Mouse (Mus musculus) heart, adult 11 months (tissue): ENCODE data around the gene Ftl1.
"Not testable (repeated sequence)": the region's sequence is repeated elsewhere in the genome, so short reads cannot be mapped to it uniquely, and the experiment has no call there.

ENCODE experiments used
- DNase-seq: peaks from one replicate; pipeline ENCODE4 v3.0.0; 2022

The Ftl1 gene

DNA sequence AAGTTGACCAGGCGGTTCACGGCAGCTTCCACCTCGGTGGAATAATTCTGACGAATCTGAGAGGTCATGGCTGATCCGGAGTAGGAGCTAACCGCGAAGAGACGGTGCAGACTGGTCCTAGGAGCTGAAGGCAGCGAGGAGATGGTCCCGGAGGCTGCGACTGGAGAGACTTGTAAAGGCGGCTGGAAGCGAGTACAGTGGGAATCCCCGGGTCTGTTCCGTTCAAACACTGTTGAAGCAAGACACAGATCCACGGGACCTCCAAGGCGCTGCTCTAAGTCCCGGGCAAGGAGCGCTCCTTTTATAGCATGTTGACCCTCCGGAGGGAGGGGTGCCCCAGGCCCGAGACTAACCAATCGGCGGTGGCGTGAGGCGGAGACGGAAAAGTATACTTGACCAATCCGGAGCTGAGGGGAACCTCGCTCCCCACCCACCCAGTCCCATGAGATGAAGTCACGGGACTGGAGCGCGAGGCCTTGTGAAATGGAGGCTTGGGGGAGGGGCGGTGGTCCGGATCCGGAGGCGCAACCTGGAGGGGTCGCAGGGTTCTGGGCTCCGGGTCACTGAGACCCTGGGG, at the start of gene Ftl1:
Ftl1 (minus strand) TSS at position 321 of the 577 bp plus-strand sequence.
- DNase-seq = peak; percentile 100

DNA sequence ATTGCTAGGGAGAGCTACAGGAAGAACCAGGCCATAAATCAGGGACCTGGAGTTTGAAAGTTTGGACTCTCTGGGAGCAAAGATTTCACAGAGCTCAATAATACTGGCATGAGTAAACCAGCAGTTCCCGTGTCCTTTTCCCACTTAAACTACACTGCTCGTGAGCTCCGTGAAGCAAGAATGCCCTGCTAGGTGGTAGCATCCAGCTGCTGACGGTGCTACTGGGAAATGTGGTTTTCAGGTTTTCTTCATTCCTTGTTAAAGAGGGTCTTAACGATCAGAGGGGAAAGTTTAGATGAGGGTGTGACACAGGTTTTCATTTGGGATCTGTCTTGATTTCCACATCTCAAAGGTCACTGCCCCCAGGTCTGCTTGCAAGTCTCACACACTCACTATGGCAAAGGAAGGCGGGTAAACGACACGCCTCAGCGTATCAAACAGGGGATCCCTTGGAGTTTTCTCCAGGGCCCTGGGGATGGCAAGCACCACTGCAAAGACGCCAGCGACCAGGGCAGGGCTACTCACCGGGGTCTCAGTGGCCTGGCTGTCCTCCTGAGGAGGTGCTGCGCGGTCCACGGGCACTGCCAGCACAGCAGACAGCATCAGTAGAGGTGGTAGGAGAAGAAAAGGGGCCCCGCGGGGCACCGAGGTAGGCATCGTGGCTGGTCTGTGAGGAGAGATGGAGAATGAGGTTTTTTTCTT, 49.6 kb upstream of the Ftl1 start:
- peak; percentile 92 for DNase-seq

DNA sequence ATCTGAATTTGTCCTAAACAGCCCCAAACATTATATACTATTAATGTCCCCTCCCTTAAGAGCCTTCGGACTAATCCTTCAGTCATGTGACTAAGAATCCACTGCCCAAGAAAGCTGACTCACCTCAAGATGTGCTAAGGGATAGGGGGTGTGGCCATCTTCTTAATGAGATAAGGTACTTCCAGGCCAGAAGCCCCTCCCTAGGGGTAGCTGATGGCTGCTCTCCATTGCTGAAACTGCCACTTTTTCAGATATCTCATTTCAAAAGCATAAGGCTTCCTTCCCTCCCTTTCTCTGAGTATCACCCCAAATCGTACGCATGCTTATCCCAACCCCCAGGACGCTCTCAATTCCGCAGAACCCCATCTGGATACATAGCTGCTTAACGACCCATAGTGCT, 48.9 kb upstream of the Ftl1 start:
- no peak for DNase-seq

- DNase-seq = no peak
Measured at GRCm38 (mm10) chr7:45507583-45507982, 47.9 kb upstream of the Ftl1 start.

DNA sequence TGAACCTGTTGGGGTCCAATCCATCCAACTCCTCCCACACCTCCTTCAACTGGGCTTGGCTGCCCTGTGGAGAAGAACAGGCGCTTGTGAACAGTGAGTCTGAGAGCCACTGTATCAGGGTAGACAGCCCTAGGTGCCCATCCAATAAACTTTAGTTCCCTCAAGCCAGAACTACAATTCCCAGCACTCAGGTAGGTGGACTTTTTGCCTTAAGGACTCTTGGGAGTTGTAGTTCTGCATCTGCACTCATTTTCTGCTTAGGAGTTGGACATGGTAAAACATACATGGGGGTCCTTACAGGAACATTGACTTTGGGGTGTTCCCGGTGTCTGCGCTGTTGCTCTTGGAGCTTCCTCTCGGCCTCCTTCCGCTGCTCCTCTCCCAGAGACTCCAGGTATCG, 38.7 kb upstream of the Ftl1 start:
- no peak for DNase-seq

- DNase-seq = peak; percentile 93
Measured at GRCm38 (mm10) chr7:45494548-45494947, 34.9 kb upstream of the Ftl1 start.

DNA sequence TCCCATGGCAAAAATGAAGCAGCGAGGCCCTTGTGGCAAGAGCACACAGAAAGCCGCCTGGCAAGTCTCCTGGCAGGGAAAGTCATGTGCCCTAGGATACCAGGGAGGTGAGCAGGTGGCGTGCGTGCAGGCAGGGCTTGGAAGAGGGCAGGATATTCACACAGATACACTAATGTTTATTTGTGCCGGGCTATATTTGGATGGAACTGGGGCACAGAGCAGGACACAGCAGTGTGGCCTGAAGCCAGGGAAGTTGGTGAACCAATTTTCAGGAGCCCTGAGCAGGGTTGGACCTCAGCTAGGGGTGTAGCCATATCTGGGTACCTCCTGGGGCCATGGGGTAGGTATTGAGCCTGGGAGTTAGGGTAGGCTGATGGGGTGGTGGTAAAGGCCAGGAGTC, 33.3 kb upstream of the Ftl1 start:
- peak; percentile 96 for DNase-seq

DNA sequence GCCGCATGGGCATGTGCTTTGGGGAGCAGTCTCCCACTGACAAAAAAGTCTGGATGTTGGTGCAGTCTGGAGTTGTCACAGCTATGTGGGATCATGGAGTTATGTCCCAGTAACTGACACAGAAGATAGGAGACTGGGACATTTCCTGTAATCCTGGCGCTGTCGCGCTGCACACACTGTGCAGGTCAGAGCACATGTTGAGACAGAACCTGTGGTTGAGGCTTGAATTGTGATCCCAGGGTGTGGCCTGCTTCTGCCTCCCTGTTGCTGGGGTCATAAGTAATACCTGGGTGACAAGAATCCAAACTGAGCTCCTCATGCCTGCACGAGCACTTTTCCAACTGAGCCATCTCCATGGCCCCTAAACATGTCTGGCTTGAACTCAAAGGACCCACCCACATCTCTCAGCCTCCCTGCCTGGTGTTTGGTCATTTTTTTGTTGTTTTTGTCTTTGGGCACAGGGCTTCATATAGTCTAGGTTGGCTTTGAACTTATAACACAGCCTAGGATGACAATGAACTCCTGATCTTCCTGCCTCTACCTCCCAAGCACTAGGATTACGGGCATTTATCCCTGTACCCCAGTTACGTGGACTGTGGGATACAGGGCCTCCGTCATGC, 32.7 kb upstream of the Ftl1 start:
- peak; percentile 86 for DNase-seq

- no peak for DNase-seq
Measured at GRCm38 (mm10) chr7:45491264-45491663, 31.6 kb upstream of the Ftl1 start.

DNA sequence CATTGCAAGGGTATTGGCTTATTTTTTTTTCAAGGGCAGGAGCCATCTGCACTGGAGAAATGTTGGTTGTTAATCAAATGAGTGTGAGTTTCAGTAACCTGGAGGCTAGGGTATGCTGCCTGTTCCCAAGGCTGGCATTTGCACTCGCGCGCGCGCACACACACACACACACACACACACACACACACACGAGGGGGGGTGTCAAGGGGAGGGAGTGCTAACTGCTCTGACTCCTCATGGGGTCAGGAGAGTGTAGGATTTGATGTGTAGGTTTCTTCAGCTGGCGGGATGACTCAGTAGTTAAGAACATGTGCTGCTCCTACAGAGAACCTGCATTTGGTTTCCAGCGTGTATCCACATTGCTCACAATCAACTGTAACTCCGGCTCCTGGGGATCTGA, 31.1 kb upstream of the Ftl1 start:
- no peak for DNase-seq

DNA sequence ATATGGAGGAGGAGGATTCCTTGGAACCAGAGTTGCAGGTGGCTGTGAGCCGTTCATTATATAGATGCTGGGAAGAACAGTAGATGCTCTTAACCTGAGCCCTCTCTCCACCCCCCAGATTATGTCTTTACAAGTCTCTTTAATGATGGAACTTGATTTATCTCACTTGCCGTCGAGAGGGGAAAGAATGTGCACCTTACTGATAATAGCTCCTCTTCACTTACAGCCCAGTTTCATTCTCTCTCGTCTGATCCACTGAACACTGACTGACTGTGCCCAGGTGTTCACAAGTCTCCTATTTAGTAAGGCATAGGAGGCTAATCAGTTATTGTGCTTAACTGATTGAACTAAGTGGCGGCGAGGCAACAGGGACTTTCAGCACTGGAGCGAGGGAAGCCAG, 29.9 kb upstream of the Ftl1 start:
- DNase-seq = no peak

DNA sequence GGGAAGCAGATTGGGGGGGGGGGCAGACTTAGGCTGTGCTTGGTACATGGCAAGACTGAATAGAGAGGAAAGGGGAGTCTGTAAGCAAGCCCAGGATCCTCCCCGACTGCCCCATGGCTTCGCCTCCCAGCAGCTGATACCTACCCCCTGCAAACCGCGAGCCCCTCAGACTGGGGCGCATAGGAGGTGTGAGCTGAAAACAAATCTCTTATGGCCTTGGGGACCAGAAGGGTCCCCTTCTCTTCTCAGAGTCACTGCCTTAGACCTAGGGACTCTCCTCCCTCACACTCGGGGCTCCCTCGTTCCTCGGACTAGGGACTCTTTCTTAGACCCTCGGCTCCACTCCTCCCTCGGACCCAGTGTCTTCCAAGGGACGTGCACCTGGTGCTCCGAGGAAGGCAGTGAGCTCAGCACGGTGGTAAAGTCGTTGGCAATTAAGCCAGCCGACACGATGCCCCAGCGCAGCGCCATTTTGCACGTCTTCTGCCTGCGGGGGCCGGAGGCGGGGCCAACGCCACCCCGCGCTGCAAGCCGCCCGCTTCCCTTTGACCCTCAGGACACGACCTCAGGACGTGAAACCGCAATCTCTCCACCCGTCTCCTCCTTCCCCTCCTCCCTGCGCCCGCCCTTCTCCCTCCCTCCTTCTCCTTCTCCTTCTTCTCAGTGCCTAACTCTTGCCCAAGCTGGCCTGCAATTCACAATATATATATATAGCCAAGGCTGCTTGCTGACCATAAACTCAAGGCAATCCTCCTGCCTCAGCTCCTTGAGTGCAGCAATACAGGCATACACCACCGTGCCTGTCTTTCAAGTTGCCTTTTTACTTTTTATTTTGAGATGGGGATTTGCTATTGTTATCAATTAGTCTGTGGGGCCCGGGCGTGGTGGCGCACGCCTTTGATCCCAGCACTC, 28.9 kb upstream of the Ftl1 start, which contains the start of gene Dhdh:
Dhdh (minus strand) TSS at position 513 of the 912 bp plus-strand sequence.
- peak; percentile 98 for DNase-seq

- peak; percentile 87 for DNase-seq
Measured at GRCm38 (mm10) chr7:45487861-45488292, 28.2 kb upstream of the Ftl1 start.

DNA sequence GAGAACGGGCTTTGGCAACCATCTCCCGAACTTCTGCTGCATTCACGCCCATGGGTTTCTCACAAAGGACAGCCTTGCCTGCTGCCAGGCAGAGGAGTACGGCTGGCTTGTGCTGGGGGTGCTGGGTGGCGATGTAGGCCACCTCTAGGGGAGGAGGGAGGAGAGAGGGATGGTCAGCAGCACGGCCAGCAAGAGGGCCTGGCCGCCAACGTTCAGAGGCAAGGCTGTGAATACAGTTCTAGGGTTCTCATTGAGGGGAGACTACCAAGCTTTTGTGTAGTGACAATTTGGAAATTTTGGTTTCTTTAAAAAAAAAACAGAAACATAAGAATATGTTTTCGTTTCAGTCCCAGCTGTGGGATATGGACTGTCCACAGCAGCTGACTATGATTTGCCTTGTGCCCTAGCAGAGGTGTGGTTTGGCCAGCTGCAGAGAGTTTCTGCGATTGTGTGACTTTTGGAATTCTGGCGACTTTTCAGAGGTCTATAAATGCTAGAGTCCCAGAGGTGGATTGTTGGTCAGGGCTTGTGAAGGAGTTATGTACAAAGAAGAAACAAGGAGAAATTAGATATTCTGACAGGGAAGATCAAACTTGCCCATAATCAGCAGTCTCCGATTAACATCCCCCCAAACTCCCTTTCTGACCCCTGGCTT, 27.2 kb upstream of the Ftl1 start, which contains the start of gene Gm45808:
Gm45808 (minus strand) TSS at position 51 of the 655 bp plus-strand sequence.
- DNase-seq = no peak

DNA sequence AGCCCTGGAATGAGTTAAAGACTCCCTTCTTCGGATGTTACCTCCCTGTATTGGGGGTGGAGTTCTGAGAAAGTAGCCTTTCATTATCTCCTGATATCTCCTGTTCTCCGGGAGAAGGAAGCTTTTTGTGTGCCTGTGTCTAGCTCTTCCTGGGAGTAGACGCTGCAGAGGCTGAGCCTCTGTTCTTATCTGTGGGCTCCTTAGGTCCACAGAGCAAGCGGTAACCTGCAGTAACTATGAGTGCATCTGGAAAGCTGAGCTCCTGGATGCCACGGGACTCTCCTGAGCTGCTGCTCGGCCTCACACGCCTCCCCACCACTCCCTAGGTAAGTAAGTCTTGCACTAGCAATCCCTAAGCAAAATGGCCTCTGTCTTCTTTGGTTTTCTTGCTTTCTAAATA, 26.5 kb upstream of the Ftl1 start:
- no peak for DNase-seq

DNA sequence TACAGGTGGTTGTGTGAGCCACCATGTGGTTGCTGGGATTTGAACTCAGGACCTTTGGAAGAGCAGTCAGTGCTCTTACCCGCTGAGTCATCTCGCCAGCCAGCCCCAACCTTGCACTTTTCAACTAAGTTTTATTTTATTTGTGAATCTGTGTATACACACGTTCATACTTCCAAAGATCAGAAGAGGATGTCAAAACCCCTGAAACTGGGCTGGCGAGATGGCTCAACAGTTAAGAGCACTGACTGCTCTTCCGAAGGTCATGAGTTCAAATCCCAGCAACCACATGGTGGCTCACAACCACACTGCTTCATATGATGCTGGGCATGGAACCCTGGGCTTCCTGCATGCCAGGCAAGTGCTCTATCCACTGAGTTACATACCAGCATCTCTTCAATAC, 25.3 kb upstream of the Ftl1 start:
- not testable (repeated sequence) for DNase-seq

DNA sequence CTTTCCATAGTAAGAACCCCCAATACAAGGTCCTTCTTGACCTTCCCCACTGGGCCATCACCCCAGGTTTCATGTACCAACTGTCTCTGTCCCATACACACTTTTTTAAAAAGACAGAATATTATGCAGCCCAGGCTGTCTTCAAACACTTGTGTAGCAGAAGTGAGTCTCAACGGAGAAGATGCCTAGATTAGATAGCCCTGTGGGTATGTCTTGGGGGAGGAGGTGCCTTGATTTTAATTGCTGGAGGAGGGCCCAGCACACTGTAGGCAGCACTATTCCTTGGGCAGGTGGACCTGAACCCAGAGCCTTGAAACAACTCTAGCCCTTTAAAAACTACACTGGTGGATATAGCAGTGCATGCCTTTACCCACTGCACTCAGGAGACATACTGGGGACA, 22.5 kb upstream of the Ftl1 start:
- no peak for DNase-seq

GRCm38 (mm10) chr7:45481374-45481927, 21.8 kb upstream of the Ftl1 start, which contains the start of gene Tulp2:
Gene Tulp2, plus strand, starts transcription at chr7:45481877.
- DNase-seq = peak; percentile 94

GRCm38 (mm10) chr7:45480310-45480709, 20.6 kb upstream of the Ftl1 start:
- not testable (repeated sequence) for DNase-seq

DNA sequence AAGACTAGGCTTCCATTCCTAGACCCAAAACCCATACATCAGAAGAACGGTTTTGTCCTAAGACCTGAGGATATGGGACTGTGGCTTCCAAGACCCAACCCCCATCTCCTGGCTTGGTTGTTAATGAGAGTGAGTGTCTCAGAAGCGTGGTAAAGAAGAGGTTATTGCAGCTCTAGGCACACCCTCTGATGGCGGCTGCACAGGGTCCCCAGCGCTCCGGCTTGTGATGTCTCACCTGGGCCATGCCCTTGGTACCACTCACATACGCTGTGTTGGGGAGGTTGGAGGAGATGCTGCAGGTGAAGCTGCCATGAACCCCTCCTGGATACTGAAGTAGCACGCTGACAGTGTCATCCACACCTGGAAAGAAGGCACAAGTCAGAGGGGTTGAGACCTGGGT, 19.1 kb upstream of the Ftl1 start:
- DNase-seq = peak; percentile 92

DNA sequence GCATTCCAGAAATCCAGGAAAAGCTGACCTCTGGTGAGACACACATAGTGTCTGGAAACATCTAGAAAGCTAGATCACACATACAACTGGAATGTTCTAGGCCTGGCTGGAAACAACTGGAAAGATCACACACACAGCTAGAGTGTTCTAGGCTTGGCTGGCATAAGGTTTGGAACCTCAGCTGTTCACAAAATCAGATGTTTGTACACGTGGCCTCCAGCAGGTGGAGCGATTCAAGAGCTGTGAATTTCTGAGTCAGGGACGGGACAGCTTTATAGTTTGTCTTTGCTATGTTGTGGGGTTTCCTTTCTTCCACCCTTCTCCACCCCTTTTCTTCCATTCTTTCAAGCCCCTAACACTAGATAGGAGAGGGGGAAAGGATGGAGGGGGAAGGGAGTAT, 17.3 kb upstream of the Ftl1 start:
- peak; percentile 92 for DNase-seq

GRCm38 (mm10) chr7:45476453-45476852, 16.8 kb upstream of the Ftl1 start:
- no peak for DNase-seq
